Mouse (Mus musculus) thymus, adult 2 months (tissue): ENCODE data around the gene Rreb1. TPM values are rescaled to one million over a fixed set of nuclear protein-coding genes. Genes with fewer than 3 reads are reported as not detected.

Experiments used
- DNase-seq: peaks from one replicate; pipeline ENCODE4 v3.0.0; 2021
- H3K27ac ChIP-seq: fragments of 200-500 bp; 2 replicates; pipeline ENCODE4 v1.5.1; 2012; ENCODE audit warnings: low read length, control low read depth; ENCODE audit not compliant: control insufficient read depth, insufficient read depth
- H3K27me3 ChIP-seq: fragments of 200-500 bp; 2 replicates; pipeline ENCODE4 v1.6.1; 2012; ENCODE audit warnings: mild to moderate bottlenecking, low read length, moderate library complexity, mixed read lengths; ENCODE audit not compliant: control insufficient read depth, insufficient read depth
- H3K36me3 ChIP-seq: fragments of 200-500 bp; 2 replicates; pipeline ENCODE4 v1.6.1; 2012; ENCODE audit warnings: mild to moderate bottlenecking, low read length, moderate library complexity; ENCODE audit not compliant: control insufficient read depth, insufficient read depth
- H3K4me1 ChIP-seq: fragments of 200-500 bp; replicated peaks from 2 replicates; pipeline ENCODE4 v1.6.1; 2012; ENCODE audit warnings: low read length; ENCODE audit not compliant: control insufficient read depth, insufficient read depth
- H3K4me3 ChIP-seq: fragments of 200-500 bp; 2 replicates; pipeline ENCODE4 v1.5.1; 2012; ENCODE audit warnings: mild to moderate bottlenecking, low read length, control low read depth, moderate library complexity; ENCODE audit not compliant: control insufficient read depth, insufficient read depth
- CTCF ChIP-seq: fragments of 200-500 bp; IDR thresholded peaks from 2 replicates; pipeline ENCODE4 v1.5.1; 2012; ENCODE audit warnings: mild to moderate bottlenecking, control low read depth, low read length, moderate library complexity, borderline replicate concordance; ENCODE audit not compliant: control insufficient read depth, poor library complexity, insufficient read depth; ENCODE audit errors: extremely low read depth
- POLR2A ChIP-seq: fragments of 200-500 bp; IDR thresholded peaks from 2 replicates; pipeline ENCODE4 v1.6.1; 2012; ENCODE audit warnings: mild to moderate bottlenecking, low read length, control low read depth, moderate library complexity; ENCODE audit not compliant: control insufficient read depth, poor library complexity, insufficient read depth; ENCODE audit errors: extremely low read depth
- WGBS: fragments of 180-500 bp; shearing (Covaris S2); methylation state at CpG from one replicate; pipeline ENCODE4 v1.1.7; 2018; 5-methylcytosine and 5-hydroxymethylcytosine counted together
- polyA plus RNA-seq: library from polyadenylated mRNA; depleted of rRNA; stranded (reverse); fragments of >200 nt; gene quantifications from 2 replicates; pipeline ENCODE4 v1.2.3, GENCODE M21; 2012

Gene Rreb1
- polyA plus RNA-seq, 1 experiment = 37.5 TPM

DNA sequence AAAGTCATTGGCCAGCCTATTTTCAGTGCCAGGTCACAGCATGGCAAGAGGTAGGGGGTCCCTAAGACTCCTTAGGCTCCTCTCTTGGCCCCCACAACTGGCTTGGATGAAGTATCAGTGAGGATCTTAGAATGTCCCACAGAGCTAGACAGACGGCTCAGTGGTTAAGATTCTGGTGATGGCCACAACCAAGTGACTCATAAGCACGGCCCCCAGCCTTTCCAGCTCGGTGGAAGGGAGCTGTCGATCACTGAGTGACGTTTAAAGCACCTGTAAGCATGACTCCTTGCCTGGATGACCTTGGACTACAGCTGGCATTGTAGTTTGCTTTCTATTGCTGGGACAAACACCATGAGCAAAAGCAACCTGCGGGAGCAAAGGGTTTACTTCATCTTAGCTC lies 174.8 kb downstream of the Rreb1 start:
- WGBS = 95% methylated on average over 6 of the region's 6 CpGs
- no peaks in the 10 kb centered on the region for H3K27me3 ChIP-seq
- peaks cover 21% of the 10 kb centered on the region for H3K36me3 ChIP-seq
- TF ChIP-seq POLR2A = no peak
- no peak for TF ChIP-seq CTCF
- no peaks in the 10 kb centered on the region for H3K4me1 ChIP-seq
- H3K4me3 ChIP-seq = no peak overlapping the region
- no peak for DNase-seq
- H3K27ac ChIP-seq = no peak overlapping the region

DNA sequence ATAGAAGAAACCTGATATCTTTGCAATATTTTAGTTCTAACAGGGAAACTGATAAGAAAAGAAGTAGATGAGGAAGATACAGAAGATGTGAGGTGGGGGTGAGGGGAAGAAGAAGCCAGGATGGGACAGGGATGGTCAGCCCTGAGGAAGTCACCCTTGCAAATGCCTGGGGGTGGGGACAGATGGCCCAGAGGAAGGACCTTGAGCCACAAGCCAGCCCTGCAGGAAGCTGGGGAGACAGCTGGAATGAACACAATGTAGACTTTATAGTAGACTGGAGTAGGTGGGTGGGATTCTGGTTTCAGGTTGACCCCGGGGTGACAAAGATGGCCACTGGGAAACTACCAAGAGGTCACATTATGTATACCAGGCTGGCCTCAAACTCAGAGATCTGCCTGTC lies 176.1 kb downstream of the Rreb1 start:
- Histone ChIP-seq H3K27me3 (no peaks in the 10 kb centered on the region), H3K27ac (no peak overlapping the region), H3K36me3 (peaks cover 15% of the 10 kb centered on the region), H3K4me3 (no peak overlapping the region), H3K4me1 (no peaks in the 10 kb centered on the region)
- no peak for DNase-seq
- TF ChIP-seq CTCF (no peak), POLR2A (no peak)
- WGBS = 79% methylated on average over 1 of the region's 1 CpGs

DNA sequence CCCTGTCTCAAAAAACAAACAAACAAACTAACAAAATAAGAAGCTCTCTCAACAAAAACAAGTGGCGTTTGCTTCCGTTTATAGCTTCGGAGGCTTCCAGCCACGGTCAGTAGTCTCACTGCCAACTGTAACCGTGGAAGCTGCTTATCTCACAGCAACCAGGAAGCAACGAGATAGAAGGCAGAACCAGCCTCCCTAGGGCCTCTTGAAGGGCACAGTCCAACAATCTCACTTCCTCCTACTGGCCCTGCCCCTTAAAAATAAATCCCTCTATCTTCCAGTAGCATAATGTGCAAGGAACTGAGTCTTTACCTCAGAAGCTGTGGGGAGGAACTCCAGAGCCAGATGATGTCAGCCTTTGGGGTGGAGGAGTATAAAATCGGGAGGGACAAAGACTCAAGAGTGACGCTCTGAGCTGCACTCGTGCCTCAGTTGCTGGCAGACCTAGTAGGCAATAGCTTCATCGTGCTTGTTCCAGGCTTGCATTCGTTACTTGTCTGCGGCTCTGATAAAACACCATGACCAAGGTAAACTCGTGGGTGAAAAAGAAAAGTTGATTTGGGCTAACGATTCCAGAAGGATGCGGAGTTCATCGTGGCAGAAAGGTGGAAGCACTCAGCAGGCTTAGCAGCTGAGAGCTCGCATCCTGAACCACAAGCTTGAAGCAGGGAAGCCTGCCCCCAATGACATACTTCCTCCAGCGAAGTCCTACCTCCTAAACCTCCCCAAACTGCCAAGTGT lies 180.5 kb downstream of the Rreb1 start:
- DNase-seq = no peak
- no peak overlapping the region for H3K4me3 ChIP-seq
- WGBS = 85% methylated on average over 18 of the region's 18 CpGs
- H3K27me3 ChIP-seq = no peaks in the 10 kb centered on the region
- TF ChIP-seq POLR2A = no peak
- no peak for TF ChIP-seq CTCF
- H3K36me3 ChIP-seq = no peaks in the 10 kb centered on the region
- H3K27ac ChIP-seq = no peak overlapping the region
- H3K4me1 ChIP-seq = 0 out of 2 replicates have a peak, but pooled peaks cover 2% of the 10 kb centered on the region

DNA sequence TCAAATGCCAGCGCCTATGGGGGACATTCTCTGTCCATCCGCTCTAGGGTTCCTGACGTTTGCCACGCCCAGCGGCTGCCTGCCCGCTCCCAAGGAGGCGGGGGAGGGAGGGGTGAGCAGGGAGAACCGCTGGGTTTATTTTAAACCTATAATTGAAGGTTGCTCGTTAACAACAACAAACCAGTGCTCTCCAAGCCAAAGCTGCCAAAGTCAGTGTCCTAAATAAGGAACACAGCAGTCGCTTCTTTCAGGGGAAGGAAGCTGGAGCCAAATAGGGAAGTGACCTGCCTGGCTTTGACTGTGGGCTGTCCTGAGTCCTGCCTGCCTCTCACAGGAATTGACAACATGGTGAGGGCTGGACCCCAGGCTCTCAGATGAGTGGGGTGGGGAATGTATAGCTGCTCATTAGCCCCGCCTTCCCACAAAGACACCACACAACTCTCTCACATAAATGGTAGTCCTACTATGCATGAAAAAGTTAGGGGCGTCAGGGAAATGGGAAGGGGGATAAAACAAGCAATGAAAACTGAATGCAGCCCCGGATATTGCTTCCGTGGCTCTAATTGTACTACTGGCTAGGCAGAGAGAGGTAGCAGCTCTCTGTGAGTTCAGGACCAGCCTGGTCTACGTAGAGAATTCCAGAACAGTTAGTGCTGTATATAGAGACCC lies 181.2 kb downstream of the Rreb1 start:
- no peak overlapping the region for H3K4me3 ChIP-seq
- H3K36me3 ChIP-seq = no peaks in the 10 kb centered on the region
- TF ChIP-seq CTCF (no peak), POLR2A (no peak)
- no peak overlapping the region for H3K27ac ChIP-seq
- peaks cover 8% of the 10 kb centered on the region; the same call in 1 of the 2 replicates for H3K4me1 ChIP-seq
- no peaks in the 10 kb centered on the region for H3K27me3 ChIP-seq
- 82% methylated on average over 15 of the region's 15 CpGs for WGBS
- no peak for DNase-seq

DNA sequence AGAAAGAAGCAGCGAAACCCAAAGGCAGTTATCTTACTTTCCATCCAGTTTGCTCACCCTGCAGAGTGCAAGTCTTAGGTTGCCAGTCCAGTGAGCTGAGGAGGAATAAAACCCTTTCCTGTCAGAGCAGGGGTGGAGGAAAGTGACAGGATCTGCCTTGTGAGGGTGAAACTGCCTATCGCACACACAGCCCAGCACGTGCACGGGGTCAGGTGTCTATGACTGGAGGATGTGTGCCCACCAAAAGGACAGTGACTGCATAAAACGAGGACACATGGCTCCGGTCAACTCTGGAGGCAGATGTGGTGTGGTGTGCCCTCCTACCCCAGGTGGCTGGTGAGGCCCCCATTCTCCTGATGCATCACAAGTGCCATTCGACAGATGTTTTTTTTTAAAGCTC lies 181.7 kb downstream of the Rreb1 start:
- Histone ChIP-seq H3K4me1 (peaks cover 8% of the 10 kb centered on the region), H3K27ac (no peak overlapping the region), H3K27me3 (no peaks in the 10 kb centered on the region), H3K4me3 (no peak overlapping the region), H3K36me3 (no peaks in the 10 kb centered on the region)
- 63% methylated on average over 7 of the region's 7 CpGs for WGBS
- TF ChIP-seq CTCF = no peak
- TF ChIP-seq POLR2A = no peak
- no peak for DNase-seq

DNA sequence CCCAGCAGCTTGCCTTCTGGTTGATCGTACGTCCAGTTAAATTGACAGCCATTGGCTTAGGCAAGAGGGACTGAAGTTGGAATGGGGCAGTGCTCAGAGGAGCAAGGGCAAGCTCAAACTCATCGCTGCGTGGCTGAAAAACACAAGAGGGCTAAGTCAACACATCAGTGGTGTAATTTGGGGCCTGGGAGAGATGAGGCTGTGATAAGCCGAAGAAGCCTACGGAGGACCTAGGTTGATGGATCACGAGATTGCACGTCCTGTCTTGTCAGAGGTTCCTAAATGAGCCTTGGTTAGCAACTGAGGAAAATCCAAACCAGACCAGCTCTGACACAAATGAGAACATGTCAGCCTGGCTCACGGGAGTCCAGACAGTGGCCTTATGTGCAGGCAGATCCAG lies 184.3 kb downstream of the Rreb1 start:
- 93% methylated on average over 9 of the region's 9 CpGs for WGBS
- DNase-seq = no peak
- Histone ChIP-seq H3K36me3 (no peaks in the 10 kb centered on the region), H3K27me3 (no peaks in the 10 kb centered on the region), H3K4me1 (peaks cover 8% of the 10 kb centered on the region), H3K27ac (no peak overlapping the region), H3K4me3 (no peak overlapping the region)
- no peak for TF ChIP-seq POLR2A
- TF ChIP-seq CTCF = no peak
